Mouse (Mus musculus) c-Kit-positive CD71-positive TER-119-negative erythroid progenitor cells, embryonic 14.5 days (primary cell): ENCODE data around the gene 2310061N02Rik.
"Not testable (repeated sequence)": the region's sequence is repeated elsewhere in the genome, so short reads cannot be mapped to it uniquely, and the experiment has no call there.

Source experiments
- DNase-seq: peaks from one replicate; pipeline ENCODE4 v3.0.0-alpha.2; 2013; ENCODE audit warnings: low read depth

Gene 2310061N02Rik

GRCm38 (mm10) chr16:88707496-88708012 is at the start of gene 2310061N02Rik:
TSS of gene 2310061N02Rik (minus strand) at chr16:88707962.
- DNase-seq = no peak

- DNase-seq = not testable (repeated sequence)
Measured at GRCm38 (mm10) chr16:88751535-88751934, 43.8 kb upstream of the 2310061N02Rik start, which contains the start of gene Krtap13. TSS of gene Krtap13 (minus strand) at chr16:88751635.

- DNase-seq = no peak
Measured at GRCm38 (mm10) chr16:88747943-88748342, 40.2 kb upstream of the 2310061N02Rik start.

- DNase-seq = no peak
Measured at GRCm38 (mm10) chr16:88744750-88745340, 37.1 kb upstream of the 2310061N02Rik start.

- DNase-seq = no peak
Measured at GRCm38 (mm10) chr16:88735391-88735790, 27.6 kb upstream of the 2310061N02Rik start.

- no peak for DNase-seq
Measured at GRCm38 (mm10) chr16:88728812-88729275, 21.1 kb upstream of the 2310061N02Rik start, which contains the start of gene Krtap13-1. TSS of gene Krtap13-1 (plus strand) at chr16:88728862.

- no peak for DNase-seq
Measured at GRCm38 (mm10) chr16:88720031-88720430, 12.3 kb upstream of the 2310061N02Rik start.

GRCm38 (mm10) chr16:88716549-88716948 is 8.8 kb upstream of the 2310061N02Rik start:
- DNase-seq = no peak

GRCm38 (mm10) chr16:88711245-88711644 is 3.5 kb upstream of the 2310061N02Rik start:
- no peak for DNase-seq

- DNase-seq = no peak
Measured at GRCm38 (mm10) chr16:88710757-88711156, 3.0 kb upstream of the 2310061N02Rik start.

- no peak for DNase-seq
Measured at GRCm38 (mm10) chr16:88701072-88701864, 6.5 kb downstream of the 2310061N02Rik start.

- no peak for DNase-seq
Measured at GRCm38 (mm10) chr16:88696256-88696655, 11.5 kb downstream of the 2310061N02Rik start.

- no peak for DNase-seq
Measured at GRCm38 (mm10) chr16:88681282-88681681, 26.5 kb downstream of the 2310061N02Rik start.

GRCm38 (mm10) chr16:88679099-88679498 is 28.7 kb downstream of the 2310061N02Rik start:
- DNase-seq = no peak

- DNase-seq = no peak
Measured at GRCm38 (mm10) chr16:88671571-88671970, 36.2 kb downstream of the 2310061N02Rik start, which contains the start of gene Krtap27-1. TSS of gene Krtap27-1 (minus strand) at chr16:88671671.

- no peak for DNase-seq
Measured at GRCm38 (mm10) chr16:88657426-88657825, 50.3 kb downstream of the 2310061N02Rik start.
